Mouse (Mus musculus) adrenal gland, postnatal 36 days (tissue): ENCODE data around the gene Coro2b. TPM values are rescaled to one million over a fixed set of nuclear protein-coding genes. Genes with fewer than 3 reads are reported as not detected.

Experiments used
- DNase-seq, 2 experiments: peaks; one replicate each; pipeline ENCODE4 v3.0.0; 2021; ENCODE audit warnings: mixed read lengths in 1 of 2
- long read RNA-seq, 2 experiments: library from polyadenylated mRNA; stranded (forward); transcript quantifications; one replicate each; pipeline ENCODE4 v2.0.0; 2021; ENCODE audit warnings: borderline sequencing depth in 2 of 2
- total RNA-seq, 2 experiments: library from RNA; stranded (reverse); gene quantifications; 2 replicates each; pipeline ENCODE4 v1.2.3; 2021

Gene Coro2b
- total RNA-seq = 10 to 100 TPM in 1 of 2 experiments, 1 to 10 TPM in 1; 8.4 to 14.6 TPM
- long read RNA-seq, experiment 1, partial matches to known transcripts = 0 of 4 reads
- long read RNA-seq, experiment 1, other reads (novel, unspliced or antisense) = 4 of 4 reads
- long read RNA-seq, experiment 2, partial matches to known transcripts = 1 of 2 reads
- long read RNA-seq, experiment 2, other reads (novel, unspliced or antisense) = 0 of 2 reads

DNA sequence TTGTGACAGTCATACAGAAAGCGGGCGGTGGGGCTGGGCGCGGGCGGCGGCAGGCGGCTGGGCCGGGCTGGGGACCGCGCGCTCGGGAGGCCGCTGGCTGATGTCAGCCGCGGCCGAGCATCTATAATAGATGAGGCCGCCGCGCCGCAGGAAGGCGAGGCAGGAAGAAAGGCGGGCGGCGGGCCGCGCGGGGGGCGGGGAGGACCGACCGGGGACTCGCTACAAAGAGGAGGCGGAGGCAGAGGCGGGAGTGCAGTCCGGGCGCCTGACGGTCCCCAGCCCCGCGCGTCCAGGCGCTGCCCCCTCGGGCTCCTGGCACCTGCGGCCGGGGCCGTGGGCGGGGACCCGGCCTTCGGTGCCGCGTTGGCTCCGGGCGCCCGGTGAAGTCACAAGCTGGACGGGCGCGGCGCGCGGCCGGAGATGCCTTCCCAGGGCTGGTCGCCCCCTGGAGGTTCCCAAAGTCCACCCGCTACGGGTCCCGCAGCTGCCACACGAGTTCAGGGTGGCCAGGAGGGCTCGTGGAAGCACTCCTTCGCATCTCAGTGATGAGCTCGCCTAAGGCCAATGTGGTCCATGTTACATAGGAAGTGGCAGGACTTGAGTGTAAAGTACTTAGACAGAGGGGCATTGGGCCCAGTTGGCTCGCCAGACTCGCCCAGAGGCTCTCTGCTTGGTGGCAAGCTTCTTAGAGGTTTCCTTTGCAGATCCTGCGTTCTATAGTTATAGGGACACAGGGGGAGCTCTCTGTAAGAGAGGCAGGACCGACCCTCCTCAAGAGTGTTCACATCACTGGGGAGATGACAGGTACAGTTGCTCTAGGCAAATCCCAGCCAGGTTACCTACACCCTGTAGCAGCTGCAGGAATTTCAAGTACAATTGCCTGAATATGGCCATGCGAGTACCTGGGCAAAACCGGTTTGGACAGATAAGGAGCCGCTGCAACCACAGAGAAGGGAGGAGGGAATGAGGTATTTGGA is at the start of gene Coro2b:
Gene Coro2b, minus strand, starts transcription at position 390 of the 977 bp plus-strand sequence.
- DNase-seq = peak; percentile 79 to 86

DNA sequence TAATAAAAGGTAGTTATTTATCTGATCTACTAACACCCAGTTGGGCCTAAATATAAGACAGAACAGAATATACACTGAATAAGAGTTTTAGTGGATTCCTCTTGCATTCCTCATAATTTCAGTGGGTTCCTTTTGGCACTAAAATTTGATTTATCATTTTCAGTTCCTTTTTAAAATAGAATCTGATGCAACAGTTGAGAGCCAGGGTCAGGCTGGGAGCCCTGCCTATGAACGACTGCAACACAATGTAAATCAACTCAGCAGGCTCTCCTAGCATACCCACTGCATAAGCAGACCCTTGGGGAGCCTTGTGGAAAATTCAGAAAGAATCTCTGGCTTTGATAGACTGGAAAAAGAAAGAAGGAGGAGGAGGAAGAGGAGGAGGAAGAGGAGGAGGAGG is 40.7 kb upstream of the Coro2b start:
- DNase-seq = peak; percentile 27 to 30

DNA sequence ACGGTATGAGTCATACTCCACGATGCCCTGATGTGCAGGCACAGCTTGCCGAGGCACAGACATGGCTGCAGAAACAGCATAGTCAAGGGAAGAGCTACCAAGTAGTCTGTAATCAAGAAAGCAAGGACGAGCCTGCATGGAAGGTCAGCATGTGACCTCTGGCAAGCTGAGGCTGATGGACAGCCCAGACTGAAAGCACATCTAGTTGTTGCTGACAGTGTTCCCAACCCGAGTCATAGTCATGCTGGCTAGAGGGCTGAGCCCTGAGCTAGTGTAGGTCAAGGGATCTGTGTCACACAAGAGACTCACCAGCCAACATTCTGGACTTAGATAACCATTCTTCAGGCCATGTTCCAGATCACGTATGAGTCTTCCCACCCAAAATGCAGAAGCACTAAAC is 32.3 kb upstream of the Coro2b start:
- peak; percentile 84 to 90 for DNase-seq

DNA sequence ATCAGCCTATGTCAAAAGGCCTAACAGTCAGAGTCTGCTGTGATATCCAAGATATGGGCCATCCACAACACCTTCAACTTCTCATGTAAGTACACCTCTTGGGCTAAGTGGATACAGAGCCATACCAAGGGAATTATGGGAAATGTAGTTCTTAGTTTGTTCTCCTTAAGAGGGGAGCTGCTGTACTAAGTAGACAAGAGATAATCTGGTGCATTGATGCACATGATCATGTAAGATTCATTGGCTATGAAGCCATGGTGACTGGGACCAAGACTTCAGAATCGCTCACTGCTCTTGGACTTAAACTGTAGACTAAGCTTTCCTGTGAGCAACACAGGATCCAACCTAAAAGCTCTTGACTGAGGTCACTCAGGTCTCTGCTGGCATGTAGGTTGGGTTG is 31.0 kb upstream of the Coro2b start:
- DNase-seq = no peak

DNA sequence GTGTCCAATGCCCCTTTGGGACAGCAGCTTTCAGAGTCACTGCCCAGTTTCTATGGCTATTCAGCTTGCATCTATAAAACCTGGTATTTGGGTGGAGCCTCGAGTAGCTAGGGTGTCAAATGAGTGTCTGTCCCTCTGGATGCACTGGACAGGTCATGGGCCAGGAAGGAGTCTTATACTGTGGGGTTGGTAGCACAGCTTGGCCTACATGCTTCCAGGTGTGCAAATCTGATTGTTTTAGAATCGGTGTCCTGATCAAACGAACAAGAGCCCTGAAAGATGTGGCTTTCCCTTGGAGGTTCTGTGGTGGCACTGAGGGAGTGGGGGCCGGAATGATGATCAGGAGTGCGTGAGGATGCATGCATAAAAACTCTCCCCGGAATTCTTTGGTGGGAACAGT is 25.4 kb upstream of the Coro2b start:
- no peak for DNase-seq

DNA sequence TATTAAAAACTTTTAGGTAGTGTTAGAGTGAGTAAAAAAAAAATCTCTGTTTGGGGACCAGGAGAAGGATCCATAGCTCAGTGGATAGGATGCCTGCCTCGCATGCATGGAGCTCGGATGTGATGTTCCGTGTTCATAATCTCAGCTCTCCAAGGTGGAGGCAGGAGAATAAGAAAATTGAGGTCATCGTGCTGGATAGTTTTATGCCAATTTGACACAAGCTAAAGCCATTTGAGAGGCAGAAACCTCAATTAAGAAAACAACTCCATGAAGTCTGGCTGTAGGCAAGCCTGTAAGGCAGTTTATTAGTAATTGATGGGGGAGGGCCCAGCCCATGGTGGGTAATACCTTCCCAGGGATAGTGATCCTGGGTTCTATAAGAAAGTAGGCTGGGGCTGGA is 23.6 kb upstream of the Coro2b start:
- DNase-seq = no peak

DNA sequence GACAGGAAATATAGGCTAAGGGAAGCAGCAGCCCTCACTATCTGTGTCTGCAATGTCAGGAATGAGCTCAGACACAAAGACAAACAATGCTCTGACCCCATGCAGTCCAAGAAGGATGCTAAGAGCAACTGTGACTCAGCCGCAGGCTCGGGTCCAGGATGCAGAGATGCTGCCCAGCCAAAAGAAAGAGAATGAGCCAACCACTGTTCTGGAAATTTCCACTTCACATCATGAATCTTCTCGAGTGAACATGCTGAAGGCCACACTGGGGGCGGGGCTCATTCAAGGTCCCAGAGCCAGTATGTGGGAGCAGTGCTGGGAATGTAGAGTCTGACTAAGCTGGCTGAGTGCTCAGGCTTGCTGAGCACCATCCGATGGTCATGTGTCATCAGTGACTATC is 23.2 kb upstream of the Coro2b start:
- peak; percentile 96 for DNase-seq

DNA sequence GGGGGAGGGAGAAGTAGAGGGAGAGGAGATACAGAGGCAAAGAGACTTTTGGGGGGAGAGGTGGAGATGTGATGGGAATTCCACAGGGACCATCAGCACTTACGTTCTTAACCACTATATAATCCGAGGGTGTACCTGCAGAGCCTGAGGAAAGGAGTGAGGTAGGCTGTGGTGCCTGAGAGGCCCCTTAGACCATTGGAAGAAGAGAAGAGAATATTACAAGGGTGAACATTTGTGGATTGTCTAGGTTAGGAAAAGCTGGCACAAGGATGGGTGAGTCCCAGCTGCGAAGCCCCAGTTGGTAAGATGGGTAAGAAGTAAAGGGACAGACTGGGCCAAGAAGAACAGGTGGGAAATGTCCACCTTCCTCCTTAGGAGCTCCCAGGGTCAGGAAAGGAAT is 22.6 kb upstream of the Coro2b start:
- no peak for DNase-seq

DNA sequence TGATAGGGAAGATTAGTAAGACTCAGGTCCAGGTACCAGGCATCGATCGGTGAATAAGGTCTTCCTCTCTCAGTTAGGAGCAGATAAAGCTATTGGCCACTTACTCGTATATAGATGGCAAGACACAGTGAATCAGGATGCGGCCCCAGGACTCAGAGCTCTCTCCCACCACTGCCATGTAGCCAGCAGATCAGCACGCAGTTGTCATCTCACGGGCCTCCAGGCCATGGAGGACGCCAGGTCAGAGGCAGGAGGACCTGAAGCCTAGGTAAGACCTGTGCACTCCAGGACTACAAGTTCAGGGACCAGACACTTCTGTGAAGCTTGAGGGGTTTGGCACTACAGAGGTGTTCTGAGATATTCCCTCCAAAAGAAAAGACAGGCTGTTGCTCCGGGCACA is 21.2 kb upstream of the Coro2b start:
- DNase-seq = no peak

DNA sequence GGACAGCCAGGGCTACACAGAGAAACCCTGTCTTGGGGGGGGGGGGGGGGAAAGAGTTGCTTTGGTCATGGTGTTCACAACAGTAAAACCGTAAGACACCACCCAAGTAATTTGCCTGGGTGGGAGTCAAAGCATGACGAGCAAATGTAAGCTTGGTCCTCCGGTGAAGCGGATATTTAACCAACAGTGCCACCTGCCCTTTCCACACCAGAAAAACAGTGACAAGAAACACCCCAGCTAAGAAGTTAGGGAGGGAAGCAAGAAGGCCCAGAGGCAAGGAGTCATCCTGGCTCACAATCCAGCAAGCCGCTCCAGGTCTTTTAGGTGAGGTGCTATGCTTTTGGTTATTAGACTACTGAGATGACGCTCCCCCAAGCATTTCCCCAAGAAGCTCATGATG is 19.9 kb upstream of the Coro2b start:
- no peak for DNase-seq

DNA sequence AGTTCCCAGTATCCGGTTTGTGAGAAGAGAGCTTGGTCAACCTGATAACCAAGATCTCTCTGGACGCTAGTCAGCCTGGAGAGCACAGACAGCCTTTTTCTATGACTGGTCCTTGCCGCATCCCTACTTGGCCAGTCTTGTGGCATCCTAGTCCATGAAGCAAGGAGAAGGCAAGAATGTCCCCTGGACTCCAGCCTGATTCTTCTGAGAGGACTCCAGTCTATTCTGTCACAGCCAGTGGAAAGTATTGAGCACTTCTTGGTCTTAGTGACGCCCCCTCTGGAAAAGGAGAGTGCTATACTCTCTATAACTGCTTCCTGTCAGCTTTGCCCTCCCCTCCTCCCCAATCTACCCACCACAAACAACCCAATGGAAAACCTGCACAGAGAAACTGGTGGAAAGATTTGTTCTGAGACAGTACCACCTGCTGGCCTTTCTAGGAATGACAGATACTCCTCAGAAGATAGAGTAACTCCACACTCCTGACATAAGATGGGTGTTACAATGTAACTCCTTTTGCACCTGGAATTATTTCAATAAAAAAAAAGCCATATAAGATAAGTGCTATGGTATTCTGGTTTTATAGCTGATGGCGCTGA is 18.5 kb upstream of the Coro2b start:
- DNase-seq = peak in 1 of 2 experiments; percentile 59

DNA sequence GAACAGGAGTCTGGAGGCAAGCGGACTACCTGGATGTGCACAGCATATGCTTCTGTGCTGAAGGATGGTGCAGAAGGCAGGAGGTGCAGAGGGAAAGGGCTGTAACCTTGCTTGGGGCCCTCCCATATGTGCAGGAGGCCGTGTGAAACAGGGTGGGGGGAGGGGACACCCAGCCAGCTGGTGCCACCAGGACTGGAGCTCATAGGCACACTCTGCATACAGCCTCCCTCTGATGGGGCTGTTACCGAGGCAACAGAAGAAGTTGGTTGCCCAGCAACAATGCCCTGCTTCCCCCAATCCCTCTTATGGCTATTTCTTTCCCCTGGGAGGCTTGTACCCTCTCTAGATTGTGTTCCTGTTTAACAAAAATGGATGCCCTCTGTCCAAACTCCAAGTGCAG is 17.8 kb upstream of the Coro2b start:
- DNase-seq = no peak

DNA sequence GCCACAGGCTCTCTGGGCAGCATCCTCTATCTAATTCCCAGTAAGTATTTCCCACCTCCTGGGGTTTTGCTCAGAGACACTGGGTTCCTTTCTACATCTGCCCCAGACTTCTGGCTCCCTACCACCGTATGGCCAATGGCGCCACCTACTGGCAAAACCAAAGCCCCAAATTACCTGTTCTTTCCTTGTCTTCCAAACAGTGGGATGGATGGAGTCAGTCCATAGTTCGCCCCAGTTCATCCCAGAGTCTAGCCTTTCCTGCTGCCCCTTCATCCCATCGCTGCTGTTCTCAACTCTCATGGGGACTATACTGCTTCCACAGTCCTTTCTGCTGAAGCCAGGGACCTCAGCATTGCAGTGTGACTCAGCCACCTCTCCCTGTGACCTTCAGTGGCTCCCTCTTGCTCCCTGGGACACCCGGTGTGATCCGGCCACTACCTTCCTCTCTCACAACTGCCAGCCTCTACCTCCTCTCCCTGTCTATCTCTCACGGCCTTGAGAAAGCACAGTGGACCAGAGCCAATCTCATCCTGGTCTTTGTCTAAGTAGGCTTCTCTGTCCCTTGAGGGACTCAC is 16.6 kb upstream of the Coro2b start:
- DNase-seq = peak; percentile 71 to 78

DNA sequence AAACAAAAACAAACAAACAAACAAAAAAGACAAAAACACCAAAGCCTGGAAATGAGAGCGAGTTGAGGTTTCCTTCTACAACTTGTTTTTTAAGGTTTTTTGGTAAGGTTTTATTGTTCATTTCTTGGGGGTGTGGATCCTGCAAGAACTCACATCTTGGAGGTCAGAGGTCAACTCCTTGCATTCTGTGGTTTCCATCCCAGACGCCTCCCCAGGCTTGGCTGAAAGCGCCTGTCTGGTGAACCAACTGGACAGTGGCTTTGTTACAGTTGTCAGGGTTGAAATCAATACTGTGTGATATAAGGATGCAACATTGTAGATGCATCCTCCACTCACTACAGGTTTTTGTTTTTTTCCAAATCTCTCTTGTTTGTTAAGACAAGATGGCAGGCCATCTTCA is 14.7 kb upstream of the Coro2b start:
- DNase-seq = no peak

DNA sequence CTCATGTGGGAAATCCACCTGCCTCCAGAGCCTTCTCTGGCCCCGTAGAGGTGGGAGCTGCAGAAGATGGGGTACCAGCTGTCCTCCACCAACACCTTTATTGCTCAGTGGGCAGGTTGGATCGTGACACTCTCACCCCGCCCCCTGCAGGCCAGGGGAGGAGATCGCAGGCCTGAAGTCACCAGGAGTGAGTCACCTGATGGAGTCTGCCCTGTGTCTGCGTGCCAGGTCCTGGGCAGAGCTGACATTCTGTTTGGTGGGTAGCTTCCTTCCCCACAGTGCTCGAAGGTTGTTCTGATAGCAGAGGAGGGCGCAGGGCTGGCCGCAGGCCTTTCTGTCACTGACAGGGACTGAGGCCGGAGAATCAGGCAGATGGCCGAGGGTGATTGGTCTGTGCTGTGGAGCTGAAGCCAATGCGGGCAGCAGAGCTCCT is 13.8 kb upstream of the Coro2b start:
- DNase-seq = peak; percentile 78 to 87

DNA sequence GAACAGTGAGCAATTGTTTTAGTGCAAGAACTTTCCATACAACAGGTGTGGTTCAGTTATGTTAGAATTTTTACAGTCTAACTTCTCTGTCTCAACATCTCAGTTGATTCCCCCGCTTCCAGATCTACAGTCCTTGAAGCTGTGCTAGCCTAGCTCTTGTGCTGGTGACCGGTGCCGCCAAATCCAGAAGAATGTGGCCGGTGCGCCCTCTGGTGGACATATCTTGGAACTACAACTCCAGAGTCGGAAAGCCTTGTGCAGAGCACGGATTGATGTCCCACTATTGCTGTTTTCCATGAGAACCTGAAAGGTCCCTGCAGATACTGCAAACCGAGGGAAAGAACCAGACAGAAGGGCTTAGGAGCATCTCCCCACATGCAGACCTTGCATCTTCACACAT is 13.0 kb upstream of the Coro2b start:
- DNase-seq = peak; percentile 89 to 92

DNA sequence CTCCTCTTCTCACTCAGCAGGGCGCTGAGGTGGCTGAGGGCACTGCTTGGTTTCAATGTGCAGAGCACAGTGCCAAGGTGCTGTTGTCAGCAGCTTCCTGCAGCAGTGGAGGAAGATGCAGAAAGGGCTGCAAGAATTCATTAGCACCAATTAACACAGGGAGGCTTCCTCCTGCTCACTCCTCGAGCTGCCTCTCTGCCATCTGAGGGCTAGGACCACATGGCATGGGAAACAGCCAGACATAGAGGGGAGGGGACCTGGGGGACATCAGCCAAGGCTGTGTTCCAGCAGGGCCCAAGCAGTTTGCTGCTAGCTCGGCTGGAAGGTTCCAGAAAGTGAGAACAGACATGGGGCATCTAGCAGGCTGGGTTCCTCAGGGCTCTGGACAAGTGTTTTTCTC is 10.6 kb upstream of the Coro2b start:
- DNase-seq = no peak

DNA sequence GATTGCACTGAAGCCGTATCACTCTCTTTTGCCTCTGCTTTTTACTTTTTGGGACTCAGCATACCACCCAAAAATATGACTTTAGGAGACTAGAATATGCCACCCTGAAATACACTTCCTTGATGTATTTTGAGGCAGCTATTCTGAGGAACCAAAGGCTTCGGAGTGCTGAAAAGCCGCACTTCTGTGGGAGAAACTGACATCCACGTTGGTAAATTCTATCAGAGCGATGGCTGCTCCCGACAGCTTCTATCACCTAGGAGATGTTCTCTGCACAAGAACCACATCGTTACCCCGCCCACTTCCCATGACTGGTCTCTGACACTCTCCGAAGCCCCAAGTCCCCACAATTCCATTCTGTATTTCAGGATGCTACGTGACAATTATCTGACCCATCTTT is 8.0 kb upstream of the Coro2b start:
- no peak for DNase-seq

DNA sequence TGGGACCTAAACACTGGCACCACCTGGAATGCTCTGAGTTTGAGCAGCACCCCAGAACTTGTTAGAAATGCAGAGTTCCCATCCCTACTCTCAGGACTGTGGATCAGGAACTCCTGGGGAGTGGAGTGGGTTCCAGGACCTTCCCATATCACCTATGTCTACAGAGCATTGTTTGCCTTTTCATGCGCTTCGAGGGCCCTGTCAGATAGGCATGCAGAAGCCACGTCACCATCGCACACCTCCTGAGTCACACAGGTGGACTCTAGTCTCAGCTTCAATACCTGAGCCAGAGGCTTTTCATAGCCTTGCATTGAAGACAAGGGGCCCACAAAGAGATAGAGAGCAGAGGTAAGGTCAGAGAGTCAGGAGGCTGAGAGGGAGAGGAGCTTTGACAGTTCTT is 7.0 kb upstream of the Coro2b start:
- DNase-seq = no peak

DNA sequence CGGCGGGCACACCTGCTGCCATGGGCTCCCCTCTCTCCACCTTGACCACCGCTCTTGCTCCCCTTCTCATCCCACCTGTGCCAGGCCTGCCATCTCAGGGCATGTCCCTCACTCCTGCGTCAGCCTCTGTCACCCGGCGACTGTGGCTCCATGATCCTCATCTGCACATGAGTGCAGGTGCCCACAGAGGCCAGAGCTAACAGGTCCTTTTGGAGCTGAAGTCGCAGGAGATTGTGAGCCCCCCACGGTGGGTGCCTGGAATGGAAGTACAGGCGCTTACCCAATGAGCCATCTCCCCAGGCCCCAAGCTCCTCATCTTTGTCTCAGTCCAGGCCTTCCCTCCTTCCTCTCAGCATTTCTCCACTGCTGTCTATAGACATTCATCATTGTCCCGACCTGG is 4.8 kb upstream of the Coro2b start:
- DNase-seq = no peak

DNA sequence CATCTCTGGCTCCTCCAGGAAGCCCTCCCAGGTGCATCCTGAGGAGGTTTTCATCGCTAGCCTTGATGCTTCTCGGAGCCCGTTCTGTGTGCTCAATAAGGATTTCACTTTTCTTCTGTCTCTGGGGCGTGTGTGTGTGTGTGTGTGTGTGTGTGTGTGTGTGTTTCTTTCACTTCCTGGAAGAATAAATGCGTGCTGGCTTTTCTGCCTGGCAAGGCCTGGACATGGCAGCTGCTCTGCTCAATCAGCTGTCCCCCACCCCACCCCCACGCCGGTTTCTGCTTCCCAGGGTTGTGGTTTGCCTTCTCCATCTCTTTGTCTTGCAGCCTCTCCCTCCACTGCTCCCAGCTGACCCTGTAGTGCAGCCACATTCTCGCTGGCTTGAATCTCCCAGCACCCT is 4.3 kb upstream of the Coro2b start:
- no peak for DNase-seq

DNA sequence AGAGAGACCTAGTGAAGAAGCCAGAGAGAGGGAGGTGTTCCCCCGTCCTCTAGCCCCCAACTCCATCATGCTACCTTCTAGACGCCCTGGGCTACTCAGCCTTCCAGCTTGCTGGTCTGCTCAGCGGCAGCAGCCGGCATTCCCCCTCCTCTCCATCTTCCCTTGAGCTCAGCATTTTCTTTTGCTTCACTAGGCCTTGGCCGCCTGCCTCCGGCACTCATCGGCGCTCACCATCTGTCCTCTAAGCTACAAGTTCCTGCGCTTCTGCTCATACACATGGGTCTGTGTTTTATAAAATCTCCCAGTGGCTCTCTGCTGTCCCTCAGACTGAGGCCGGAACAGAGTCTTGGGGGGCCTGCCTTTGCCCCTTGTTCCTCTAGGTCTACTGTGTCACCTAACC is 3.9 kb upstream of the Coro2b start:
- no peak for DNase-seq

DNA sequence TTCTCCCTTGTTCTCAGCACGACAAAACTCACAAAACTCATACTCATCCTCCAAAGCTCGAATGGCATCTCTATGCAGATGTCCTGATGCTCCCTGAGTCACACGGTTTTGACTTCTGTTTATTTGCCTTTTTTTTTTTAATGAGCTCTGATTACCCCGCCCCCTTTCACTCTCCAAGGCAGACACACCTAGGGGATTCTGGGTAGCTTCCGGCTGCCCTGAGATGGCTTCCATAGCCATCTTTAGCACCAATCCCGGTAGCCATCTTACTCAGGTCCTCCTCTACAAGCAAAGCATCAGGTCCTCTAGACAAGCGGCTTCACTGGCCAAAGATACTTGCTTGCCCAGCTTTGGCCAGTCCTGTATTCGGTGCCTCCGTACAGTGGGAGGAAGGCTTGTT is 3.3 kb upstream of the Coro2b start:
- no peak for DNase-seq
